Mouse (Mus musculus): ENCODE results near the gene Ctnnb1.

Gene Ctnnb1

GRCm38 (mm10) chr9:120961969-120962700 is 33.1 kb downstream of the Ctnnb1 start:
- no peak for DNase-seq (ENCODE audit: low read depth, low spot score)

GRCm38 (mm10) chr9:120963104-120963503 is 34.1 kb downstream of the Ctnnb1 start:
- DNase-seq (ENCODE audit: low read depth, low spot score), result no peak

- DNase-seq (ENCODE audit: low read depth, low spot score), result no peak
Observed at GRCm38 (mm10) chr9:120963720-120964119, 34.7 kb downstream of the Ctnnb1 start.

GRCm38 (mm10) chr9:120964224-120964623 is 35.2 kb downstream of the Ctnnb1 start:
- DNase-seq (ENCODE audit: low read depth, low spot score), result no peak

- DNase-seq (ENCODE audit: low read depth, low spot score), result no peak
Observed at GRCm38 (mm10) chr9:120965007-120965406, 36.0 kb downstream of the Ctnnb1 start.

- DNase-seq (ENCODE audit: low read depth, low spot score), result no peak
Observed at GRCm38 (mm10) chr9:120973026-120973515, 44.1 kb downstream of the Ctnnb1 start.

GRCm38 (mm10) chr9:120974209-120974608 is 45.2 kb downstream of the Ctnnb1 start:
- no peak for DNase-seq (ENCODE audit: low read depth, low spot score)

GRCm38 (mm10) chr9:120976158-120976557 is 47.1 kb downstream of the Ctnnb1 start:
- DNase-seq (ENCODE audit: low read depth, low spot score), result no peak

GRCm38 (mm10) chr9:120976856-120977255 is 47.8 kb downstream of the Ctnnb1 start:
- no peak for DNase-seq (ENCODE audit: low read depth, low spot score)

DNA sequence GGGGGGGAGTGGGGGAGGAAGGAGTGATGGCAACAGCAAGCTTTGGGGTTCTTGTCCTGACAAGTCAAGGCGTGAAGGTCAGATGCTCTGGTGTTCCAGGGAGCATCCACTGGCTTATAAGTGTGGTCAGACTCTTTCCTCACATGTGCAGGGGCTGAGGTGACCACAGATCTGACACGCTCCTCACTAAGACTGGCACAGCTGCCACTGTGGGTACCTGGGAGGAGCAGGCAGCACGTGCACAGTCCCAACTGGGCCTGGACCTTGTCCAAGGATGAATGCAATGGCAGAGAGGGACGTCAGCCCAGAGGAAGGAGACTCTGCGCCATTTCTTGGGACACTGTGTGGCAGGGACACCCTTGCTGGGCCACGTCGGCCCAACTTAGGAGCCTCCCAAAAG is 52.8 kb downstream of the Ctnnb1 start:
- no peak for DNase-seq (ENCODE audit: low read depth, low spot score)

DNA sequence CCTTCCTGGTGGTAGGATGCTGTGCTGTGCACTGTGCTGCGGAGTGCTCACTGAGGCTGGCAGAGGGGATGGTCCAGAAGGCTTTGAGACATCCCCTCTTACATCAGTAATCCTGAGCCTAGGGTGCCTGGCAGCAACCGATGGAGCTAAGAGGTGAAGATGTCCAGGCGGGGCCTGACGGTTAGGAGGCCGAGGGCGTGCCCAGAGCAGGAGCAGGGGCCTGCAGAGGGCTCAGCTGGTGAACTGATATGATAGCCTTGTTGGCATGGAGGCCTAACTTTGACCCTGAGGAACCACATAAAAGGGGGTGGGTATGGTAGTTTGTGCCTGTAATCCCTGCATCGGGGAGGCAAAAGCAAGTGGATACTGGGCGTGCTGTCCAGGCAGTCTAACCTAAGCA is 54.8 kb downstream of the Ctnnb1 start:
- no peak for DNase-seq (ENCODE audit: low read depth, low spot score)

- no peak for DNase-seq (ENCODE audit: low read depth, low spot score)
Observed at GRCm38 (mm10) chr9:120984509-120984908, 55.5 kb downstream of the Ctnnb1 start.

DNA sequence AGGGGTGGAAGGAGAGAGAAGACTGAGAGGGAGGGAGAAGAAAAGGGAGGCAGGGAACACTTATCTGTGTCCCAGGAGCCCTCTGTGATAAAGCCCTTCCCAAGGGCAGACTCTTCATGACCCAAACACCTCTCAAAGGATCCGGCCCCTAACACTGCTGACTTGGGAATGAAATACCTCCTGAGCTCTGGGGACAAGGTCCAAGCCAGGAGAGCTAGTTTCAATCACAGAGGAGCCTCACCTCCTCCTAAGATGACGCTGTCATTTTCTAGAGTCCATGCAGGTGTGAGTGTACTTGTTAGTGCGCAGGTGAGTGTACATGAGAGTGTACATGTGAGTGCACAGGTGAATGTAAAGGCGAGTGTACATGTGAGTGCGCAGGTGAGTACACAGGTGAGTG is 56.0 kb downstream of the Ctnnb1 start:
- DNase-seq (ENCODE audit: low read depth, low spot score), result no peak

GRCm38 (mm10) chr9:120985524-120985923 is 56.5 kb downstream of the Ctnnb1 start:
- DNase-seq (ENCODE audit: low read depth, low spot score), result no peak

GRCm38 (mm10) chr9:120986255-120986654 is 57.2 kb downstream of the Ctnnb1 start:
- DNase-seq (ENCODE audit: low read depth, low spot score), result no peak

- DNase-seq (ENCODE audit: low read depth, low spot score), result no peak
Observed at GRCm38 (mm10) chr9:120986994-120987393, 58.0 kb downstream of the Ctnnb1 start.

GRCm38 (mm10) chr9:120988088-120988487 is 59.1 kb downstream of the Ctnnb1 start:
- no peak for DNase-seq (ENCODE audit: low read depth, low spot score)

DNA sequence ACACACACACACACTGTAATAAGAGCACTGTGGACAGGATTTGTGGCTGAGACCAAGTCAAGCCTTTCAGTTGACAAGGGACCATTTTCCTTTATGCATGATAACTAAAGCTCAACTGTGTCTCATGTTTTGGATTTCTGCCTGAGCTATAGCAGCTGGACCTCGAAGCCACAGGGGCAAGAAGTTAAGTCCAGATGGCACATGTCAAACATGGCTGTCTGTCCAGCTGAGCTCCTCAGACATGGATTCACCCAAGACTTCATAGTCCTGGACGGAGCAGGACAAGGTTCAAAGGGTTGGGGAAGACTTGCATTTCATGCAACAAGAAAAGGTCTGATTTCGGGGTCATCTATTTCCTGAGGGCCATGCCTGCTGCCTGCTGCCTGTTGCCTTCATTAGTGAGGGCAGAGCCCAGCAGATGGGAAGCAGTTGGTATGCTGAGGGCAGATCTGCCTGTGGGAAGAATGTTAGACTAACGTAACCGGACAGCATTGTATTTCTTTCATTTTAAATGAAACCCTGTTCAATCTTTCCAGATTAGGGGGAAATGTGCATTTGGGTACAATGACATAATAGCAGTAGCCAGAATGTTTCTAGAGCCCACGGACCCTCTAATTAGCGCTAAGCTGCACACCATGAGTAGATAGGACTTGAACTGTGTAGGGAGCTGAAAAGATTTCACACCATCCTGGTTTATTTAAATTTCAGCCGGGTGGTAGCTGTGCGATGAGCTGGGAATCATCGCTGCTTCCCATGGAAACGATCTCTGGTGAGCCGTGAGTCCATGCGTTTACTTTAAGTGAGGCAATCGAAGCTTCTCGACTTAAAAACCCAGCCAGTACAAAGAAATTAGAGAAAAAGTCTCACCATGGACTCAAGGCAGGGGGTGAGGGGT is 61.0 kb downstream of the Ctnnb1 start:
- DNase-seq (ENCODE audit: low read depth, low spot score), result no peak

GRCm38 (mm10) chr9:120991801-120992200 is 62.8 kb downstream of the Ctnnb1 start:
- no peak for DNase-seq (ENCODE audit: low read depth, low spot score)

DNA sequence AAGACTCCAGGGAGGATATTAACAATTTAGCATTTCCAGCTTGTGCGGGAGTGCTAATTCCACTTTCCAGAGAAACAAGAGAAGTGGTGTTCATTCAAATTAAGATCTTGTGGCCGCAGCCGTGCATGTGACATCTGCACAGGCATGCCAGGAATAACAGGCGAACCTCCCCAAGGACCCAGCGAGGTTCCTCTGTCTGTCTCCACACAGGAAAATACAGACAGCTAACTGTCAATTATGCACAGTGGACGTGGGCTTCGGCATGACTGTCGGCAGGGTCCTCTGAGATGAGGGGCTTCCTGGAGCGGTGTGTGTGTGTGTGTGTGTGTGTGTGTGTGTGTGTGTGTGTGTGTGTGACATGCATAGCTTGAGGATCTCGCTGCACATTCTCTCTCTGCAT is 64.0 kb downstream of the Ctnnb1 start:
- DNase-seq (ENCODE audit: low read depth, low spot score), result no peak

- DNase-seq (ENCODE audit: low read depth, low spot score), result no peak
Observed at GRCm38 (mm10) chr9:120994223-120995155, 65.5 kb downstream of the Ctnnb1 start.

- no peak for DNase-seq (ENCODE audit: low read depth, low spot score)
Observed at GRCm38 (mm10) chr9:120998696-120999095, 69.7 kb downstream of the Ctnnb1 start.

All from WW6 (cell line).